Mouse (Mus musculus): ENCODE data around the gene Ptpn14. TPM values are rescaled to one million over a fixed set of nuclear protein-coding genes. Genes with fewer than 3 reads are reported as not detected.

Ptpn14 gene
- polyA plus RNA-seq, 1 experiment from 2014 or later: 1.9 TPM

DNA sequence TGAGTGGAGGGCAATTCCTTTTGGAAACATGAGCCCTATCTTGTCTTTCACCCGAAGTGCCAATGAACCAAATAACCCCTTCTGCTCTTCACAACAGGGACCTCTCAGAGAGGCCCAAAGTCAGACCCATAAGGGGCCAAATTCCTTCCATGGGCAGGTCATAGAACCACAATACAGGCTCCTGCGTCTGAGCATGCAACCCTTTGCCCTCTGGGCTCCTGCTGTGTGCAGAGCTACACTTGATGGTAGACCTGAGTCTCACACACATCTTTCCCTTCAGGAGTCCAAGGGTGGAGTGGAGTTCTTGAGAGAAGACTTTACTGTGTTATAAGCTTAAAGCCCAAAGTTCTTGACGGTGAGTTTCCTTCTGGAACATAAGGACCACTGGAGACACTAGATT, 51.2 kb downstream of the Ptpn14 start:
- Histone ChIP-seq H3K36me3 (no peaks in the 10 kb centered on the region), H3K4me2 (no peak overlapping the region)
- WGBS: 61% methylated on average over 3 of the region's 3 CpGs

DNA sequence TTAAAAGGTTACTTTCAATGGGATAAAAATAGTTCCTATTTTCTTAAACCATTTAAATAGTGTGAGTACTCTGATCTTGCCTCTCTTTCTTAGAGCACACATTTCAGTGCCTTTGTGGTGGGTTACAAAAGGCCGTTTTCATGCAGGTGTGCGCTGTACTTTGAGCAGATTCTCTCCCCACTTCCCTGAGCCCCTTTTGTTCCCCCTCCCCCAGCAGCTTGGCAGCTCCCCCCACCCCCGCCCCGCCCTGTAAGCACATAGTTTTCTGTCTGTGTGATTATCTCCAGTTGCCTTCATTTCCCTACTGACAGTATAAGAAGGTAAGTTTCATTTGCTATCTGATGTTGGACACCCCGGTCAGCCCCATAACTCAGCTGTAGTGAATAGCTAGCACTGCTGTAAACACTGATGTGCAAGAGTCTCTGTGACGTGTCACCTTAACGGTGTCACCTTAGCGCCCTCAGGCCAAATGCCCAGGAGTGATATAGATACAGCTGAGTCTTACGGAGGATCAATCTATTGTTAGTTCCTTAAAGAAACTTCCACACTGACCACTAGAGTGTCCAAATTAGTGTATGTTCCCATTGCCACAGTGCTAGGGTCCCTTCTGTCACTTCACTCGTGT, 53.8 kb downstream of the Ptpn14 start:
- WGBS: 83% methylated on average over 10 of the region's 10 CpGs
- no peak overlapping the region for H3K4me2 ChIP-seq
- ATAC-seq (ENCODE audit: low FRiP score): no peak
- H3K9ac ChIP-seq: no peak overlapping the region
- H3K9me3 ChIP-seq: no peaks in the 10 kb centered on the region
- no peak overlapping the region for H3K4me3 ChIP-seq
- no peak overlapping the region for H3K27ac ChIP-seq
- no peaks in the 10 kb centered on the region for H3K36me3 ChIP-seq
- peaks cover 10% of the 10 kb centered on the region; the same call in 1 of the 2 replicates for H3K27me3 ChIP-seq
- peaks cover 14% of the 10 kb centered on the region for H3K4me1 ChIP-seq (replicated peaks)

More for the DNA sequence above, 51.2 kb downstream of the Ptpn14 start:
- H3K27me3 ChIP-seq: no peaks in the 10 kb centered on the region
- H3K27ac ChIP-seq: no peak overlapping the region
- no peaks in the 10 kb centered on the region for H3K9me3 ChIP-seq
- no peak overlapping the region for H3K9ac ChIP-seq
- H3K4me3 ChIP-seq: no peak overlapping the region
- no peak for ATAC-seq (ENCODE audit: low FRiP score)
- 0 out of 2 replicates have a peak, but pooled peaks cover 7% of the 10 kb centered on the region for H3K4me1 ChIP-seq (replicated peaks)

DNA sequence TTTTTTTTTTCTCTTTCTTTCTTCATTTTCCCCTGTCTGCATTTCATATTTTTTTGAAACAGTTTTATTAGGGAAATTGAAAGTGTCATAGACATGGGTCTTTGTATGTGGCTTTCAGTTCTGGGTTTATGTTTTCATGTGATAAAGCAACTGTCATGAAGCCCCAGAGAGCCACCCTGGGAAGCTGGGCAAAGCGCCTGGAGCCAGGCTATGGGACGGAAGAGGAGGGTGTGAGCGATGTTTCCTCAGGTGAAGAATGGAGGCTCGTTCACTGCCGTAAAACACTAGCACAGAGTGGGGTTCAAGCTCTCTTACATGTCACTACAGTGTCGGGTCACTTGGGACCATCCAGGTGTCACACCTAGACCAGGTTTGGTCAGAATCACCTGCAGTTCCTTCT, 54.6 kb downstream of the Ptpn14 start:
- Histone ChIP-seq H3K4me3 (no peak overlapping the region), H3K36me3 (no peaks in the 10 kb centered on the region), H3K4me1 (replicated peaks) (peaks cover 18% of the 10 kb centered on the region), H3K9ac (no peak overlapping the region), H3K4me2 (no peak overlapping the region), H3K27ac (no peak overlapping the region), H3K9me3 (no peaks in the 10 kb centered on the region), H3K27me3 (peaks cover 15% of the 10 kb centered on the region; the same call in 1 of the 2 replicates)
- WGBS: 86% methylated on average over 6 of the region's 6 CpGs
- no peak for ATAC-seq (ENCODE audit: low FRiP score)

DNA sequence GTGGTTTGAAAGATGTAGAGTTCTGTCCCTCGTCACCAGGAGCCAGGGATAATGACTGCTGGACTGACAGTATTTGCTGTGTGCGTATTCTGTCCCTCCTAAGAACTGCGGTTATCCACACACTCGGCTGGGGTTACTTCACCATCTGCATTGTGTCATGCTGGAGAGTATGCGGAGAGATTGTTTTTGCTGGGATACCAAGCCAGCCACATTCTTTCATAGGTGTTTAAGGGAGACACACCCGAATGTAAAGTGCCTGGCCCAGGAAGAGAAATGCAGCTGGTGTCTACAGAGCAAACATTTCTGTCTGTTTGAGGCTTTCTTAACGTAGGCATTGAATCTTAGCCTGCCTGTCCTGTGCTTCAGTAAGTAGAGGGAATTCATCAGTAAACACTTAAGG, 56.4 kb downstream of the Ptpn14 start:
- peaks cover 21% of the 10 kb centered on the region for H3K4me1 ChIP-seq (replicated peaks)
- no peak for ATAC-seq (ENCODE audit: low FRiP score)
- 78% methylated on average over 7 of the region's 7 CpGs for WGBS

DNA sequence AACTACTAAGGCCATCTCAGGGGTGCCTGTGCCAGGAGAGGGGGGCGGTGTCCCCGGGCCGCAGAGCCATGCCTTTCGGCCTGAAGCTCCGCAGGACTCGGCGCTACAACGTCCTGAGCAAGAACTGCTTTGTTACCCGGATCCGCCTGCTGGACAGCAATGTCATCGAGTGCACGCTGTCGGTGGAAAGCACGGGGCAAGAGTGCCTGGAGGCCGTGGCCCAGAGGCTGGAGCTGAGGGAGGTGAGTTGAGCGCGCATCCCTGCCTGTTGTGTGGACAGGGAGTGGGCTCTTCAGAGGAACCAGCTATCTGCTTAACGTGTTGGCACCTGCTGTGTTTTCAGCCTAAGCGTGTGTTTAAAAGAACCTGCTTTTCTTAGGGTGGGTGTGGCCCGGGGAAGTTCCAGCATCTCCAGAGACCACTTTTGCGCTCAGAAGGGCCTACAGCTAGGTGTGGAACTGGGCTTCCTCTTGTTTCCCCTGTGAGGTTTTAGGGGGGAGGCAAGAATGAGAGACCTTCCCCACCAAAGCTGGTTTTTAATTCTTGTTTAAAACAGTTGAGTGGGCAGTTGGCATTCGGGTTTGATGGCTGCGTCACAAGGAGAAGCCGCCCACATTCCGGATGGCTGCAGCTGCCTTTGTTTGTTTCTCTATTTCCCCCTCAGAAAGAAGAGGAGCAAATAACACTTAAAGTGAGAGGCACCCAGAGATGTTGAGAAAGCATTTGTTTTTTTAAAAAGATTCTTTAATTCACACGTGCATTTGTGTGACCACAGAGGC, 58.8 kb downstream of the Ptpn14 start:
- Histone ChIP-seq H3K9me3 (no peaks in the 10 kb centered on the region), H3K27ac (no peak overlapping the region), H3K4me1 (replicated peaks) (peaks cover 30% of the 10 kb centered on the region), H3K27me3 (peaks cover 20% of the 10 kb centered on the region; the same call in 1 of the 2 replicates), H3K9ac (no peak overlapping the region), H3K4me3 (no peak overlapping the region), H3K36me3 (no peaks in the 10 kb centered on the region), H3K4me2 (no peak overlapping the region)
- ATAC-seq (ENCODE audit: low FRiP score): no peak
- 58% methylated on average over 26 of the region's 26 CpGs for WGBS

More for the DNA sequence above, 56.4 kb downstream of the Ptpn14 start:
- H3K27ac ChIP-seq: no peak overlapping the region
- no peak overlapping the region for H3K4me3 ChIP-seq
- H3K9me3 ChIP-seq: no peaks in the 10 kb centered on the region
- peaks cover 20% of the 10 kb centered on the region; the same call in 1 of the 2 replicates for H3K27me3 ChIP-seq
- H3K4me2 ChIP-seq: no peak overlapping the region
- H3K36me3 ChIP-seq: no peaks in the 10 kb centered on the region
- no peak overlapping the region for H3K9ac ChIP-seq

DNA sequence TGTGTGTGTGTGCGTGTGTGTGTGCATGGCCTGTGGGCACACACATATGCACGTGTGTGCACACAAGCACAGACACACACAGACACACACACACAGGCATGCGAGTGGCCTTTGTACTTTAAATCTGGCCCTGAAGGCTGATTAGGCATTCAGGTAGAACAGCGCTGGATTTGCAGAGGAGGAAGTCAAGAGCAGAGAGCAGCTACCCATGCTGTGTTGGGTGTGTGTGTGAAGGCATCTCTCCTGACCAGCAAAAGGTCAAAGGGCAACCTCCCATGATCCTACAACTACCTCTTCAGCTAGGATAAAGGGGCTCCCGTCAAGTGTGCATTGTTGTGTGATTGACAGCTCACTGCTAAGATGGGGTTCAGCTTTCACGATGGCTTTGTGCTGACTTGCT, 61.5 kb downstream of the Ptpn14 start:
- no peaks in the 10 kb centered on the region for H3K36me3 ChIP-seq
- no peaks in the 10 kb centered on the region for H3K9me3 ChIP-seq
- no peak for ATAC-seq (ENCODE audit: low FRiP score)
- WGBS: 42% methylated on average over 6 of the region's 6 CpGs
- H3K4me3 ChIP-seq: no peak overlapping the region
- H3K4me2 ChIP-seq: no peak overlapping the region
- peaks cover 20% of the 10 kb centered on the region; the same call in 1 of the 2 replicates for H3K27me3 ChIP-seq
- H3K4me1 ChIP-seq (replicated peaks): peaks cover 40% of the 10 kb centered on the region
- no peak overlapping the region for H3K27ac ChIP-seq
- H3K9ac ChIP-seq: no peak overlapping the region

DNA sequence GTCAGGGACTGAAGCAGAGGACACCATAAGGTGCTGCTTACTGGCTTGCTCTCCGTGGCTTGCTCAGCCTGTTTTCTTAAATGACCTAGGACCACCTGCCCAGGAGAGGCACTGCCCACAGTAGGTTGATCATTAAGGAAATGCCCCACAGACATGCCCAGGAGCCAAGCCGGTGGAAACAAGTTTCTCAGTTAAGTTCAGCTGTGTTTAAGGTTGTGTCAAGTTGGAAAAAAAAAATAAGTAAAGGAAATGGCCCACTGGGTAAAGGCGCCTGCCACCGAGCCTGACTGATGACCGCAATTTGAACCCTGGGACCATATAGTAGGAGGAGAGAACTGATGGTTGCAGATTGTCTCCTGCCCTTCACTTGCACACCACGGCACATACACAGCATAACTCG, 62.6 kb downstream of the Ptpn14 start:
- Histone ChIP-seq H3K4me1 (replicated peaks) (peaks cover 40% of the 10 kb centered on the region), H3K9me3 (no peaks in the 10 kb centered on the region), H3K27me3 (peaks cover 20% of the 10 kb centered on the region; the same call in 1 of the 2 replicates), H3K27ac (no peak overlapping the region), H3K4me3 (no peak overlapping the region), H3K9ac (no peak overlapping the region), H3K36me3 (no peaks in the 10 kb centered on the region), H3K4me2 (no peak overlapping the region)
- WGBS: 79% methylated on average over 7 of the region's 7 CpGs
- no peak for ATAC-seq (ENCODE audit: low FRiP score)

DNA sequence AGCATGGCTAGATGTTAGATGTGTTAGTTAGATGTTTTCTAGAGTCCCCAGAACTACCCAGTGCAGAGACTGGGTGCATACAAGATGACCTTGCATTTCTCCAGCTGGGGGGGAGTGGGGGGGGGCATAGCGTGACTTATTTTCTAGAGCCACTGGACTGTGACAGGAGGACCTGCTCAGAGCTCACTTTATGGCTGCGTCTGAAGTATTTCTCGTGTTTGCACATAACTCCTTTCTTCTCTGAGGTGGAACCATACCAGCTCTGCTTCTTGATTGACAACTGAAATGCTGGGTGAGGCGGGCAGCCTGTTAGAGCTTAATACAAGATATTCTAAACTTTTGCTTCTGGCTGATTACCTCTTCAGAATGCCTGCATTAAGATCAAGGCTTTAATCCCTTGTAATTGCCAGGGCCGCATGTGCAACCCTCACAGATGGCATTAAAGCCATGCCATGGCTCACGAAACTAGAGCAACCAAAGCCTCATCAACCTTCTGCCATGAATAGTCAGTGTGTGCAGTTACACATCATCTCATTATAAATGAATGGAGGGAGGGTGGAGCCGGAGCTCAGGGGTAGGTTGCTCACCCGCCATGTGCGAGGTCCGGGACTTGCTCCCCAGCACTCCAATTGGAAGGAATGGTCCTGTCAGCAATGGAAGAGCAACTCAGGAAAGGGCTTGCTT, 63.6 kb downstream of the Ptpn14 start:
- Histone ChIP-seq H3K27me3 (peaks cover 11% of the 10 kb centered on the region; the same call in 1 of the 2 replicates), H3K9ac (no peak overlapping the region), H3K4me2 (no peak overlapping the region), H3K4me1 (replicated peaks) (peaks cover 35% of the 10 kb centered on the region), H3K9me3 (no peaks in the 10 kb centered on the region), H3K4me3 (no peak overlapping the region), H3K27ac (no peak overlapping the region), H3K36me3 (no peaks in the 10 kb centered on the region)
- ATAC-seq (ENCODE audit: low FRiP score): no peak
- WGBS: 49% methylated on average over 10 of the region's 10 CpGs

DNA sequence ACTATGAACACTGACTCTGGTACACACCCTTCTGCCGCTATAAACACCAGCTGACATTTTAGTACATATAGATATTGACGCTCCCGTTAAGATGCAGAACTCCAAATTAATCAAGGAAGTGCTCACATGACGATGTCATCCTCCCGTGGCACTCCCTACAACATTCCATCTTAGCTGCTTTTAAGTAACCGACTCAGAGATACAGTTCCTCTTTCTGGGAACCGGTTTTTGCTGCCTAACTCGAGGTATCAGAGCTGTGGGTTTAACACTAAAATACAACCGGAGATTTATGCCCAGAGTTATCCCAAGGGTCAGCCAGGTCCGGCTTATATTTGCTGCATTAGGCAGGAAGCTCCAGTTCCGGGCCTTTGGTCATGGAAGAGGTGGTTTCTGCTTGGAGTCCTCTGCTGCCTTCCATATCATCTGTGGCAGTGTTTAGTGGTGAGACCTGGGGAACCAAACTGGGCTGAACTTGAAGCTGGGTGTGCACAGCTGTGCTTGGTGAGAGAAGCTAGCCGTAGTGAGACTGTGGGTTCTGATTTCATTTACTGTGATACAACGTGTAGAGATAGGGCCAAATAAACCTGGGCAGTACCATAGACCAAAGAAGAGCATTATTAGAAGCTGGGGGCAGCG, 64.6 kb downstream of the Ptpn14 start:
- no peak overlapping the region for H3K4me2 ChIP-seq
- peaks cover 5% of the 10 kb centered on the region; the same call in 1 of the 2 replicates for H3K27me3 ChIP-seq
- no peak overlapping the region for H3K4me3 ChIP-seq
- no peak overlapping the region for H3K9ac ChIP-seq
- no peak for ATAC-seq (ENCODE audit: low FRiP score)
- no peak overlapping the region for H3K27ac ChIP-seq
- 88% methylated on average over 14 of the region's 14 CpGs for WGBS
- H3K4me1 ChIP-seq (replicated peaks): peaks cover 32% of the 10 kb centered on the region
- no peaks in the 10 kb centered on the region for H3K9me3 ChIP-seq
- H3K36me3 ChIP-seq: no peaks in the 10 kb centered on the region

DNA sequence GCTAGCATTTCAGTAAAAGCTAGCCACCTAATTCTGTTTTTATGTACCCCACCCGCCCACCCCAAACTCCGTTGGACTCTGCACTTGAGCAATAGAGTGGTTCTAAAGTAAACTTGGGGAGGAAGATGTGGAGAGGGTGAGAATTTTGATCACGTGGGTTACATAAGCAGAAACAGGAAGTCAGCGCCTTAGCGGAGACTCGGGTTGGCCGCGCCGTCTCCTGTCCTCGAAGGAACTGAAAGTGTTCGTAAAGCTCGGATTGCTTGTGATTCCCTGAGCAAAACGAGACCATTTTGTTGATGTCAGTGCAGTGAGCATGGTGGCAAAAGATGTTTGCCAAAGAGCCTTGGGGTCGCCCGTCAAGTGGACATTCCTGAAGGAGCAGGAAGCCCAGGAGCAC, 70.9 kb downstream of the Ptpn14 start:
- no peak overlapping the region for H3K27ac ChIP-seq
- no peak for ATAC-seq (ENCODE audit: low FRiP score)
- no peaks in the 10 kb centered on the region for H3K27me3 ChIP-seq
- H3K9ac ChIP-seq: no peak overlapping the region
- no peaks in the 10 kb centered on the region for H3K36me3 ChIP-seq
- 83% methylated on average over 15 of the region's 15 CpGs for WGBS
- peaks cover 12% of the 10 kb centered on the region for H3K4me1 ChIP-seq (replicated peaks)
- no peak overlapping the region for H3K4me3 ChIP-seq
- H3K4me2 ChIP-seq: no peak overlapping the region
- H3K9me3 ChIP-seq: no peaks in the 10 kb centered on the region

DNA sequence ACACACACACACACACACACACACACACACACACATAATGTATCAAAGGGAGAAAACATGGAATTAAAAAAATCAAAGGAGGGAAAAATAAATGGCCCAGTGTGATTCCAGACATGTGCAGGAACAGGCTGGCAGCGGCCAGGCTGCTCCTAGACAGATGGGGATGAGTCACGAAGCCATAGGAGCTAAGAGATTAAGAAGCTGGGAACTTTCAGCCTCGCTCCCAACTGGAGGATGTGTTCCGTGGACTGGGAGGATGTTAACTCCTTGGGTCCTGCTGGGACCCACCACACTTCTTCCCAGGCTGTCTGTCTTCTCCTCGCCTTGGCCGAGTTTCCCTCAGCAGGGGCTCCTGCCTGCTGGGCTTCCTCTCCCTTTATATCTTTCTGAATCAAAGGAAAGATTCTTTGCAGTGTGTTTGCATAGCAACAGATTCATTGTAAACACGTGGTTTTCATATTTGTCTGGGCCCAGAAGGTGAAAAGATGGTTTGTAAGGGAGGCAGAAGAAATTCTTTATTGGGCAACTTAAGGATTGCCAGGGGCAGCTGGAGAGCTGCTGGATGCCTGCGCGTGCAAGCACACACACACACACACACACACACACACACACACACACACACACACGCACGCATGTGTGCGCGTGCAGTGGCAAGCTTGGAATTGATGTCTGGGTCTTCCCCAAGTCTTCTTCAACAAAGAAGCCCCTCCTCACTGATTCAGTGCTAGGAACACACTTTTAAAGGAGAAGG, 72.3 kb downstream of the Ptpn14 start:
- Histone ChIP-seq H3K27ac (no peak overlapping the region), H3K36me3 (no peaks in the 10 kb centered on the region), H3K4me2 (no peak overlapping the region), H3K4me1 (replicated peaks) (peaks cover 12% of the 10 kb centered on the region), H3K27me3 (no peaks in the 10 kb centered on the region), H3K9ac (no peak overlapping the region), H3K4me3 (no peak overlapping the region), H3K9me3 (no peaks in the 10 kb centered on the region)
- ATAC-seq (ENCODE audit: low FRiP score): no peak
- WGBS: 56% methylated on average over 11 of the region's 13 CpGs
